Mouse (Mus musculus) cerebellum, adult 11 months (tissue): ENCODE measurements around the gene Fam178b.

ENCODE experiments used
- DNase-seq: peaks from one replicate; pipeline ENCODE4 v3.0.0; 2022

Fam178b gene

GRCm38 (mm10) chr1:36583408-36584116 is 99.4 kb downstream of the Fam178b start:
- DNase-seq = no peak

GRCm38 (mm10) chr1:36582211-36582610 is 100.8 kb downstream of the Fam178b start:
- no peak for DNase-seq

GRCm38 (mm10) chr1:36581260-36581659 is 101.7 kb downstream of the Fam178b start:
- no peak for DNase-seq

- DNase-seq = peak; percentile 56
These were observed 102.4 kb downstream of the Fam178b start for GRCm38 (mm10) chr1:36580384-36581207.

GRCm38 (mm10) chr1:36579974-36580383 is 103.0 kb downstream of the Fam178b start:
- peak; percentile 31 for DNase-seq

- DNase-seq = no peak
These were observed 105.8 kb downstream of the Fam178b start for GRCm38 (mm10) chr1:36576991-36577675.

GRCm38 (mm10) chr1:36575347-36575746 is 107.6 kb downstream of the Fam178b start:
- DNase-seq = no peak

GRCm38 (mm10) chr1:36574196-36574955 is 108.6 kb downstream of the Fam178b start:
- no peak for DNase-seq

GRCm38 (mm10) chr1:36573524-36573923 is 109.5 kb downstream of the Fam178b start:
- DNase-seq = no peak

GRCm38 (mm10) chr1:36572709-36573108 is 110.3 kb downstream of the Fam178b start:
- DNase-seq = no peak

- no peak for DNase-seq
These were observed 110.8 kb downstream of the Fam178b start for GRCm38 (mm10) chr1:36572140-36572700.

GRCm38 (mm10) chr1:36571627-36572026 is 111.4 kb downstream of the Fam178b start:
- DNase-seq = no peak

- DNase-seq = no peak
These were observed 112.7 kb downstream of the Fam178b start for GRCm38 (mm10) chr1:36570320-36570719.

GRCm38 (mm10) chr1:36569694-36570276 is 113.2 kb downstream of the Fam178b start:
- no peak for DNase-seq

GRCm38 (mm10) chr1:36568776-36569175 is 114.2 kb downstream of the Fam178b start:
- no peak for DNase-seq

GRCm38 (mm10) chr1:36567818-36568603 is 115.0 kb downstream of the Fam178b start:
- no peak for DNase-seq

GRCm38 (mm10) chr1:36566425-36566824 is 116.6 kb downstream of the Fam178b start:
- DNase-seq = no peak

GRCm38 (mm10) chr1:36564101-36564500 is 118.9 kb downstream of the Fam178b start:
- no peak for DNase-seq

GRCm38 (mm10) chr1:36563632-36564031 is 119.4 kb downstream of the Fam178b start:
- no peak for DNase-seq

- DNase-seq = no peak
These were observed 119.8 kb downstream of the Fam178b start for GRCm38 (mm10) chr1:36563197-36563596.

GRCm38 (mm10) chr1:36562388-36562787 is 120.6 kb downstream of the Fam178b start:
- no peak for DNase-seq
